Mouse (Mus musculus): Measurements from ENCODE around the gene Vmn1r166. TPM values are rescaled to one million over a fixed set of nuclear protein-coding genes. Genes with fewer than 3 reads are reported as not detected.

Vmn1r166 gene
- polyA plus RNA-seq (2012; rRNA removed), result not detected in 2 replicates

GRCm38 (mm10) chr7:23251582-23251981, at the start of gene Vmn1r166:
Vmn1r166 (minus strand) TSS chr7:23251682.

GRCm38 (mm10) chr7:23300892-23301291, 49.4 kb upstream of the Vmn1r166 start, which contains the start of gene Nlrp4e:
Nlrp4e (plus strand) TSS chr7:23301192.

GRCm38 (mm10) chr7:23278800-23279199, 27.3 kb upstream of the Vmn1r166 start, which contains the start of gene Gm6902:
Gm6902 (minus strand) TSS chr7:23278900.

GRCm38 (mm10) chr7:23217032-23217431, 34.5 kb downstream of the Vmn1r166 start, which contains the start of gene Vmn1r165:
Vmn1r165 (plus strand) TSS chr7:23217332.

Other genes with a start within 250 kb of the Vmn1r166 start
- gene Gm4216, start 231.8 kb downstream of the Vmn1r166 start, polyA plus RNA-seq (2012; rRNA removed), result not detected in 2 replicates
- gene Vmn1r163, start 196.1 kb downstream of the Vmn1r166 start, polyA plus RNA-seq (2012; rRNA removed), result not detected in 2 replicates
- not detected in 2 replicates for gene Gm8720, start 184.2 kb downstream of the Vmn1r166 start, polyA plus RNA-seq (2012; rRNA removed)
- not detected in 2 replicates for gene Gm10662, start 107.2 kb downstream of the Vmn1r166 start, polyA plus RNA-seq (2012; rRNA removed)
- not detected in 2 replicates for gene Vmn1r165, start 34.4 kb downstream of the Vmn1r166 start, polyA plus RNA-seq (2012; rRNA removed)
- not detected in 2 replicates for gene Gm6902, start 27.2 kb upstream of the Vmn1r166 start, polyA plus RNA-seq (2012; rRNA removed)
- gene Nlrp4e, start 49.5 kb upstream of the Vmn1r166 start, polyA plus RNA-seq (2012; rRNA removed), result not detected in 2 replicates
- gene Nlrp5, start 134.2 kb upstream of the Vmn1r166 start, polyA plus RNA-seq (2012; rRNA removed), result not detected in 2 replicates

Data from colon, adult 2 months (tissue).